Mouse (Mus musculus) intestine, embryonic 14.5 days (tissue): ENCODE data around the gene Vtcn1. TPM values are rescaled to one million over a fixed set of nuclear protein-coding genes. Genes with fewer than 3 reads are reported as not detected.
A peak's percentile ranks its signal among the peaks of the same experiment; 100 is the strongest.

ENCODE experiments used
- ATAC-seq: fragments of 200-750 bp; cut with Nextera tagmentation; replicated peaks from 2 replicates; pipeline ENCODE4 v1.8.0; 2017; ENCODE audit warnings: low read depth, moderate number of reproducible peaks, moderate TSS enrichment, moderate library complexity; ENCODE audit not compliant: low FRiP score, low TSS enrichment
- DNase-seq: peaks from one replicate; pipeline ENCODE4 v3.0.0-alpha.2; 2018; ENCODE audit warnings: low spot score
- H3K27ac ChIP-seq: fragments of 300-500 bp; sonication (generic); 2 replicates; pipeline ENCODE4 v1.5.1; 2014; ENCODE audit warnings: low read depth, mild to moderate bottlenecking, control low read depth
- H3K27me3 ChIP-seq: fragments of 300-500 bp; sonication (generic); replicated peaks from 2 replicates; pipeline ENCODE4 v1.6.1; 2014; ENCODE audit warnings: low read length, control low read depth; ENCODE audit not compliant: control insufficient read depth, insufficient read depth
- H3K36me3 ChIP-seq: fragments of 300-500 bp; sonication (generic); 2 replicates; pipeline ENCODE4 v1.6.1; 2014; ENCODE audit warnings: low read length, control low read depth; ENCODE audit not compliant: control insufficient read depth, insufficient read depth
- H3K4me1 ChIP-seq: fragments of 300-500 bp; sonication (generic); replicated peaks from 2 replicates; pipeline ENCODE4 v1.6.1; 2014; ENCODE audit warnings: low read length, control low read depth, mixed read lengths; ENCODE audit not compliant: control insufficient read depth, insufficient read depth
- H3K4me2 ChIP-seq: fragments of 300-500 bp; sonication (generic); 2 replicates; pipeline ENCODE4 v1.6.1; 2014; ENCODE audit warnings: low read length
- H3K4me3 ChIP-seq: fragments of 300-500 bp; sonication (generic); 2 replicates; pipeline ENCODE4 v1.5.1; 2014; ENCODE audit warnings: low read depth, low read length, control low read depth, mixed read lengths
- H3K9ac ChIP-seq: fragments of 300-500 bp; sonication (generic); 2 replicates; pipeline ENCODE4 v1.6.1; 2014; ENCODE audit warnings: mild to moderate bottlenecking, low read length
- H3K9me3 ChIP-seq: fragments of 300-500 bp; sonication (generic); 2 replicates; pipeline ENCODE4 v1.6.1; 2016; ENCODE audit warnings: low read length, control low read depth; ENCODE audit not compliant: control insufficient read depth
- WGBS: fragments of 180-500 bp; shearing (Covaris S2); extraction: QIAGEN DNeasy Blood & Tissue Kit; methylation state at CpG from one replicate; pipeline ENCODE4 v1.1.7; 2014; 5-methylcytosine and 5-hydroxymethylcytosine counted together
- polyA plus RNA-seq: library from polyadenylated mRNA; unstranded; fragments of >200 nt; fragmentation: Nextera tagmentation; extraction: Ambion mirVana; gene quantifications from 2 replicates; pipeline ENCODE4 v1.2.1, GENCODE M21; 2014

Gene Vtcn1
- 0.31 and 0.32 TPM in 2 replicates for polyA plus RNA-seq

DNA sequence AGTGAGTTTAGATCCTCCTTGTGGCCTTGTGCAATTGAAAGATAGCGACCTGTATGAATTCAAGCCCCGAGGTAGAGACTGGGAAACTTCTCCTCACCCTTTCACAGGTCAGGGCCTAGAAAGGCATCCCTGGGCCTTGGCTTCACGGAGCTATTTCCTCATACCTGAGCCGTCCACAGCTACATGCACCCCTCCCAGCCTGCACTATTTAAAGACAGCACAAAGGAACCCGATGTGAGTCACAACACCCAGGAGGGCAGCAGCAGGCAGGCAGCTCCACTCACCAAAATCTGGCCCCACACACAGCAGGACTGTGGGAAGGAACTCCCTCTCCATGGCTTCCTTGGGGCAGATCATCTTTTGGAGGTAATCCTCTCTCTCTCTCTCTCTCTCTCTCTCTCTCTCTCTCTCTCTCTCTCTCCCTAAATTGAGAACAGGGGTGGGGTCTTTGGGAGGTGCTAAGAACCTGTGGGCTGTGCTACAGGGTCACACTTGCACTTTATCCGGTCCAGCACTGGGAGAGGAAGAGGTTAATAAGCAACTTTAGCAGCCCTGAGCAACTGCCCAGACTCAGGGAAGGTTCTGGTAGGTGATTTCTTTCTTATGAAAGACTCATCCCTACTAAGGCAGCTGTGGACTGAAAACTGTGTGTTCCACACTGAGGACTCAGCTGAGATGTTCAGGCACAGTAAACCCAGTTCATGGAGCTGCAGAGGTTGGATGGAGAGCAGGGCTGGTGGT is at the start of gene Vtcn1:
TSS of gene Vtcn1 (plus strand) at position 235 of the 741 bp plus-strand sequence.
- Histone ChIP-seq H3K4me1 (peaks cover 3% of the 10 kb centered on the region; the same call in 1 of the 2 replicates), H3K36me3 (no peaks in the 10 kb centered on the region), H3K9ac (no peak within 1 kb of the TSS), H3K27ac (no peak within 1 kb of the TSS), H3K9me3 (no peaks in the 10 kb centered on the region), H3K27me3 (no peaks in the 10 kb centered on the region), H3K4me2 (no peak within 1 kb of the TSS), H3K4me3 (no peak within 1 kb of the TSS)
- DNase-seq (peak; percentile 53), ATAC-seq (no peak; the same call in 1 of the 2 replicates)
- WGBS = 42% methylated on average over 6 of the region's 6 CpGs

DNA sequence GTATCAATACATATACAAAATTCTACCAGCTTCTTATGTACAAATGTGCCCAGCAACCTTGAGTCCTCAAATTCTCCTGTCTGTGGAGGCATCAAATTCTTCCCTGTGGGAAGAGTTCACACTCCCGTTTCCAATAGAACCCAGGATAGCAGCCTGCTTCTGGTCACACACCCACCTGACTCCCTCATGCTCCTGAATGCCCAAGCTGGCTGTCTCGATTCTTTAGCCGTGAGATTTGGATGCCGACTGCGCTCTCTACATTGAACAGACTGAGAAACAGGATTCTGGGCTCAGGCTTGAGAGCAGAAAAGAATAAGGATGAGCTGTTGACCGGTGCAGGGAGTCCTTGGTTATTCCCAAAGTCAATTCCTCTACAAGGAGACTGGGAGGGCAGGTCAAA is 48.3 kb upstream of the Vtcn1 start:
- Histone ChIP-seq H3K4me2 (no peak overlapping the region), H3K9me3 (no peaks in the 10 kb centered on the region), H3K36me3 (no peaks in the 10 kb centered on the region), H3K27me3 (no peaks in the 10 kb centered on the region), H3K4me3 (no peak overlapping the region), H3K9ac (no peak overlapping the region), H3K4me1 (no peaks in the 10 kb centered on the region), H3K27ac (no peak overlapping the region)
- DNase-seq (no peak), ATAC-seq (no peak)
- WGBS = 84% methylated on average over 6 of the region's 6 CpGs

DNA sequence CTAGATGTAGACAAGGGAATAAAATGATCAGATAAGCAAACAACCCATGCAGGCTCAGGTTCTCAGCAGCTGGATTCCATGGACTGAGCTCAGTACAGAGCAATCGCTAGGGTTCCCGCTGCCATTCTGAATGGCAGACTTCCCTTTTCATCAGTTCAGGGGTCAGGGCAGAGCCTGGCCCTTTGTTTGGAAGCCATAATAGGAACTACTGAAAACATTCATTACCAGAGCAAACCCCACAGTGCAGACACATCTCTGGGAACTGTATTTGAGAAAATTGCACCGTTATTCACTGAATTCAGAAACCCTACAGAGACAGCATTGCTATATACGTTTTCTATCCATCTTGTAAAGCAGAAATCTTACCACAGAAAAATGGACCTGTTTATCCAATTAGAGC is 47.7 kb upstream of the Vtcn1 start:
- WGBS = 71% methylated on average over 4 of the region's 4 CpGs
- H3K27ac ChIP-seq = no peak overlapping the region

DNA sequence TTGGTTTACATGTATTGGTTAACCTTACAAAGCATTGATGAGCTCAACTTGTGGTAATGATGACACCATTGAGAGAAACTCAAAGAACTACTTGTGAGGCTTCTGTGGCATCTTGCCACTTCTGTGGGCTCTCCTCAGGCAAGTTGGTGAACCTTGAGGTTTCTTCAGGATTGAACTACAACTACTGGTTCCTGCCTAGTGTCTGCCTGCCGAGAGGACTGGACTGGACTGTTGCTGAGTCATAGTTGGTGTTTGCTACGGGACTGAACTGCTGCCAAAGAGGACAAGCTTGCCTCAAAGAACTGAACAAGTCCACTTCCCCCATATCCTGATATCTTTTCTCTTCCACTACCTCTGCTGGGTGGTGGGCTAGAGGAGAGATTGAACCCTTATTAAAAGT is 39.2 kb upstream of the Vtcn1 start:
- no peak overlapping the region for H3K4me2 ChIP-seq
- H3K4me3 ChIP-seq = no peak overlapping the region
- H3K9me3 ChIP-seq = no peaks in the 10 kb centered on the region
- H3K9ac ChIP-seq = no peak overlapping the region
- H3K27me3 ChIP-seq = no peaks in the 10 kb centered on the region
- ATAC-seq (no peak), DNase-seq (no peak)
- 76% methylated on average over 2 of the region's 2 CpGs for WGBS
- no peaks in the 10 kb centered on the region for H3K4me1 ChIP-seq
- H3K36me3 ChIP-seq = no peaks in the 10 kb centered on the region
- H3K27ac ChIP-seq = no peak overlapping the region

More for the DNA sequence above, 47.7 kb upstream of the Vtcn1 start:
- no peaks in the 10 kb centered on the region for H3K27me3 ChIP-seq
- no peak overlapping the region for H3K4me2 ChIP-seq
- H3K4me3 ChIP-seq = no peak overlapping the region
- H3K4me1 ChIP-seq = no peaks in the 10 kb centered on the region
- ATAC-seq (no peak), DNase-seq (no peak)
- no peaks in the 10 kb centered on the region for H3K9me3 ChIP-seq
- no peaks in the 10 kb centered on the region for H3K36me3 ChIP-seq
- H3K9ac ChIP-seq = no peak overlapping the region

DNA sequence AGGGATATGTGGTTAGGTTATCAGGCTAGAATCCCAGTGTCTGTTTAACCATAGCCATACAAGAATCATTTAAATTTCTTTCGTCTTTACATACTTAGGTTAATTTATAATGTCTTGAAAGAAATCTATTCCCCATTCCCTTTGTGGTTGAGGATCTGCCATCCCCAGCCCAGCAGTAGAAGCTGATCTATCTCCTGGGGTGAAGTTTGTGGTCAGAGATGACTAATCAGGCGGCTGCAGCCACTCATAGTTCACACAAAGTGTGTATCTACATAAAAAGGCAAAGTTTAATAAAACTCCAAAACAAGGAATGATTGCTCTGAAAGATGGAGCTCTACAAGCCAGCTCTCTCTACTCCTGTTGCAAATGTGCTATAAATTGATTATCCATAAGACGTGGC is 33.6 kb upstream of the Vtcn1 start:
- DNase-seq = no peak
- Histone ChIP-seq H3K27ac (no peak overlapping the region), H3K9ac (no peak overlapping the region), H3K27me3 (no peaks in the 10 kb centered on the region), H3K9me3 (no peaks in the 10 kb centered on the region), H3K4me1 (no peaks in the 10 kb centered on the region), H3K36me3 (no peaks in the 10 kb centered on the region), H3K4me3 (no peak overlapping the region), H3K4me2 (no peak overlapping the region)
- ATAC-seq = no peak
- WGBS = 87% methylated on average over 3 of the region's 3 CpGs

DNA sequence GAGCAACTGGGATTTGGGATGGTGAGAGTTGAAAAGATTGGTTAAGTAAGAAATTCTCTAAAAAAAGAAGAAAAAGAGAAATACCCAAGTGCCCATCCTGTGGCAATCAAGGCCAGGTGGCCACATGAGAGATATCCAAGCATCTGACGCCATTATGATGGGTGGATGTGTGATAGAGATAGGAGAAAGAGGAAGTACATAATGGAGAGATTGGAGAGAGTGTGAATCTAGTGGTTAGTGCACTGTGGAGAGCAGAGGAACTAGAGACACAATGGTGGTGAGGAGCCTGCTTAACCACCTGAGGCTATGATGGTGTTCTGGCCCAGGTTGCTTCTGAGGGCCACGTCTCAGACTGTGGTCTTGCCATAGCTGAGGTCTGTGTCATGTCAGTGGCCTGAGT is 31.9 kb upstream of the Vtcn1 start:
- Histone ChIP-seq H3K9ac (no peak overlapping the region), H3K9me3 (no peaks in the 10 kb centered on the region), H3K4me1 (no peaks in the 10 kb centered on the region), H3K36me3 (no peaks in the 10 kb centered on the region), H3K27me3 (no peaks in the 10 kb centered on the region), H3K27ac (no peak overlapping the region), H3K4me2 (no peak overlapping the region), H3K4me3 (no peak overlapping the region)
- DNase-seq (no peak), ATAC-seq (no peak)
- 76% methylated on average over 2 of the region's 2 CpGs for WGBS

DNA sequence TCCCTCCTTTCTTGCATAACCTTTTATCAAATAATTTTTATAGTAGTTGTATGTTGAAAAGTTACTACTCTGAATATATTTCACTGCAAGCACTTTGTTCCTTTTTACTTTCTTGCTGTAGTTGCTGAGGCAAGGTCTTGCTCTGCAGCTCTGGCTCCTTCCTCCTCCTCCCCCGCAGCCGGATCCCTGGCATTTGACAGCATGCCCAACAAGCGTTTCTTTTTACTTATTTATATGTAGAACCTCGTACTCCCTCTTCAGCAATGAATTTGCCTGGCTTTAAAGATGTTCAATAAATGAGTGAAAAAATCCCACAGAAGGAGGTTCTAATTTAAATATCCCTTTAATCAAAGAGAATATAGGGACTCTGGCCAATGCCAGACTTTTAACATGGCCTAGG is 28.7 kb upstream of the Vtcn1 start:
- ATAC-seq (no peak), DNase-seq (no peak)
- Histone ChIP-seq H3K9me3 (no peaks in the 10 kb centered on the region), H3K4me1 (no peaks in the 10 kb centered on the region), H3K36me3 (no peaks in the 10 kb centered on the region), H3K4me3 (no peak overlapping the region), H3K4me2 (no peak overlapping the region), H3K27ac (no peak overlapping the region), H3K27me3 (no peaks in the 10 kb centered on the region), H3K9ac (no peak overlapping the region)
- WGBS = 64% methylated on average over 4 of the region's 4 CpGs

DNA sequence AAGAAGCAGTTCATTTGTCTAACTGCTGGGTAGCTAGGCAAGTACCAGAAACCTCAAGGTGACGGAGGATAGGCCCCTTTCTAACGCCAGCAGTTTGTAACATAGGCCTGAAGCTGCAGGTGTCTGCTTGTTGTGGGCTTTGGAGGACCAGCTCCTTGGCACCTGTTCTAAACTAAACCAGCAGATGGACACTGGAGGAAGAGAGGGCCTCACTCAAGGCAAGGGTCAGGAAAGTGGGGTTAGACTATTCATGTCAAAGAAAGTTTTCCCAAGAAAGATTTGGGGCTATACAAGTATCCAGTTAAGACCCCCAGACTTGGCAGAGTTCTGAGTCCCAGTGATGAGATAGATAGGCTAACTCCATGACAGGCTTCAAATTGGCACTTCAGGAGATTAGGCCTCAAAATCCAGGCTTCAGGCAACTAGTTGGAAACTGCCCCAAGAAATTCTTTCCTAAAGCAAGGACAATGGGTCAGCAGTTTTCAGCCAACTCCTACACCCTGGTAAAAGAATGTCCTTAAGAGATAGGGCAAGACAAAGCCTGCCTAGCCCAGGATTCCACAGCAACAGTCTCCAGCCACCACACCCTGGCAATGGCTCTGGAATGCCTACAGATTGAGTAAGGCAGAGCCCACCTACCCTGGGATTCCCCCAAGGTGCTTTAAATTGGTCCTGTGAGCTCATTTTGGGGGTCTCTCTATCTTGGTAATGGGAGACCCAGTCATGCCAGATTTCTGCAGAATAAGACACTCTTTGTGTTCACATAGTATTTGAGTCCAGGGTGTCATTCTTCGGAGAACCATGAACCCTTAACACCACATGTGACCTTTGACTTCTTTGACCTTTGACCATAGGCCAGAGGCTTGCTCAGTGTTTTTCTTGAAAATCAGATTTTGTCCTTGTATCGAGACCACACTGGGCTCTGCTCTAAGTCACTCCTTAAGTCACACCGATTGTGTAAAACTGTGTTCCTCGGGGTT is 27.8 kb upstream of the Vtcn1 start:
- WGBS = 83% methylated on average over 6 of the region's 6 CpGs
- Histone ChIP-seq H3K27ac (no peak overlapping the region), H3K4me3 (no peak overlapping the region), H3K9ac (no peak overlapping the region), H3K4me2 (no peak overlapping the region), H3K4me1 (no peaks in the 10 kb centered on the region), H3K9me3 (no peaks in the 10 kb centered on the region), H3K36me3 (no peaks in the 10 kb centered on the region), H3K27me3 (no peaks in the 10 kb centered on the region)
- DNase-seq (no peak), ATAC-seq (no peak)
